Mouse (Mus musculus) layer of hippocampus, adult 6 months (tissue): ENCODE results near the gene Vwc2. TPM values are rescaled to one million over a fixed set of nuclear protein-coding genes. Genes with fewer than 3 reads are reported as not detected.

Experiments
- long read RNA-seq, 2 experiments: library from polyadenylated mRNA; unstranded; transcript quantifications; one replicate each; pipeline ENCODE4 v2.0.0; 2019 to 2020
- polyA plus RNA-seq: library from polyadenylated mRNA; unstranded; fragments of <200 nt; fragmentation: Nextera tagmentation; gene quantifications from 2 replicates; pipeline ENCODE4 v1.2.3, GENCODE M21; 2021

Gene Vwc2
- polyA plus RNA-seq = 1.8 TPM in 2 replicates
- long read RNA-seq, experiment 1, partial matches to known transcripts = 0 of 4 reads
- long read RNA-seq, experiment 1, other reads (novel, unspliced or antisense) = 2 of 4 reads
- long read RNA-seq, experiment 2, transcript Vwc2-202 (4 exons, 3,371 nt) = major isoform, 38 of 61 reads
- long read RNA-seq, experiment 2, partial matches to known transcripts = 9 of 61 reads
- long read RNA-seq, experiment 2, other reads (novel, unspliced or antisense) = 13 of 61 reads

GRCm38 (mm10) chr11:11113576-11114233 lies at the start of gene Vwc2:
TSS of gene Vwc2 (plus strand) at chr11:11114223.

